Mouse (Mus musculus): Measurements from ENCODE around the gene Ptn. TPM values are rescaled to one million over a fixed set of nuclear protein-coding genes. Genes with fewer than 3 reads are reported as not detected.
A peak's percentile ranks its signal among the peaks of the same experiment; 100 is the strongest.

The Ptn gene
- total and polyA plus RNA-seq, 3 experiments: not detected

DNA sequence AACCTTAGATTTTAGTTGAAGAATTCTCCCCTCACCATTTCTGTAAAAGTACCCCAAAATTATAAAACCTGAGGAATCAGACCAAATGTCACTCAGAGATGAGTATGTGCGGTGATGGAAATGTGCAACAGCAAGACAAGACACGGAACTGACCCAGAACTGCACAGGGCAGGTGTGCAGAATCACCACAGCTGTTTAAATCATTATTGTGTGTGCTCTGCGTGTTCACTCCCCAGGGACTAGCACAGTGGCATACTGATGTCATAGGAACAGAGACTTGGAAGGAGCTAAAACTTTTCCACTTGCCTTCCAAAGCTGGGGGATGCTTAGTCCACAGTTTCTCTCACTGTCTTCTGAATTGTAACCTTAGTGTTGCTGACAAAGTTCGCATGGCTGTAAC lies 22.7 kb upstream of the Ptn start:
- in situ Hi-C loops (cut with MboI; ENCODE audit: low pct_ligation_motif_present, low pct_unique_long_range_greater_than_20kb, low sequenced_read_pairs): no loop called here
- H3K9ac ChIP-seq (ENCODE audit: insufficient read depth, low read depth): no peak overlapping the region
- DNase-seq (ENCODE audit: extremely low read depth): peak; percentile 71
- no peaks in the 10 kb centered on the region for H3K9me3 ChIP-seq (replicated peaks; ENCODE audit: low read length)
- H3K36me3 ChIP-seq (replicated peaks in 1 of 2; ENCODE audit: control insufficient read depth in 1 of 2, insufficient read depth in 1 of 2, low read length in 1 of 2): no peaks in the 10 kb centered on the region
- H3K4me2 ChIP-seq (ENCODE audit: insufficient read depth, low read depth, poor library complexity, severe bottlenecking): peak overlapping the region; percentile 30
- no peak overlapping the region for H3K27ac ChIP-seq (ENCODE audit: insufficient read depth, low read depth)
- no peak overlapping the region for H3K4me3 ChIP-seq (replicated peaks in 1 of 3; ENCODE audit: low read depth in 2 of 3, low read length in 2 of 3, poor library complexity in 1 of 3)
- H3K79me2 ChIP-seq (replicated peaks; ENCODE audit: control insufficient read depth, extremely low read depth, insufficient read depth, poor library complexity, severe bottlenecking): no peaks in the 10 kb centered on the region
- TF ChIP-seq MAX (IDR thresholded peaks at IDR 0.05; ENCODE audit: low read length) (no peak), ETS1 (conservative IDR thresholded peaks at IDR 0.05; ENCODE audit: low read depth, low read length) (peak; percentile 62), ZC3H11A (IDR thresholded peaks at IDR 0.05; ENCODE audit: low read depth, low read length) (no peak), RAD21 (IDR thresholded peaks at IDR 0.05; ENCODE audit: low read depth, low read length) (no peak), KAT2A (IDR thresholded peaks at IDR 0.05; ENCODE audit: insufficient replicate concordance, low read length) (no peak), MYC (IDR thresholded peaks at IDR 0.05; ENCODE audit: low read depth, low read length) (0 out of 2 replicates have a peak, but pooled peaks have one; percentile 34), ZMIZ1 (IDR thresholded peaks at IDR 0.05; ENCODE audit: low read depth, low read length) (no peak), EP300 (IDR thresholded peaks at IDR 0.05; ENCODE audit: low read length) (no peak; the same call in 1 of the 2 replicates), SMC3 (IDR thresholded peaks at IDR 0.05; ENCODE audit: low read depth, low read length) (no peak), TCF12 (IDR thresholded peaks at IDR 0.05; ENCODE audit: low read depth, low read length) (peak; percentile 39; the same call in 1 of the 2 replicates), BHLHE40 (IDR thresholded peaks at IDR 0.05; ENCODE audit: low read depth, low read length) (peak; percentile 29; the same call in 1 of the 2 replicates), USF1 (IDR thresholded peaks at IDR 0.05; ENCODE audit: low read depth, low read length) (no peak), GABPA (IDR thresholded peaks at IDR 0.05; ENCODE audit: insufficient replicate concordance, low read depth, low read length) (no peak), TBP (conservative IDR thresholded peaks at IDR 0.05; ENCODE audit: low read depth, low read length) (no peak), JUN (IDR thresholded peaks at IDR 0.05; ENCODE audit: insufficient read depth, low read depth, low read length) (peak; percentile 16; the same call in 1 of the 2 replicates), JUND (conservative IDR thresholded peaks at IDR 0.05; ENCODE audit: low read depth, low read length) (no peak)
- H3K4me1 ChIP-seq (ENCODE audit: control insufficient read depth in 1 of 2, insufficient read depth in 2 of 2): peaks cover 4 to 35% of the 10 kb centered on the region in 2 experiments
- dilution Hi-C loops (cut with MboI; ENCODE audit: extremely low pct_ligation_motif_present, extremely low pct_unique_long_range_greater_than_20kb, low sequenced_read_pairs): no loop called here
- H3K27me3 ChIP-seq (replicated peaks): no peaks in the 10 kb centered on the region

DNA sequence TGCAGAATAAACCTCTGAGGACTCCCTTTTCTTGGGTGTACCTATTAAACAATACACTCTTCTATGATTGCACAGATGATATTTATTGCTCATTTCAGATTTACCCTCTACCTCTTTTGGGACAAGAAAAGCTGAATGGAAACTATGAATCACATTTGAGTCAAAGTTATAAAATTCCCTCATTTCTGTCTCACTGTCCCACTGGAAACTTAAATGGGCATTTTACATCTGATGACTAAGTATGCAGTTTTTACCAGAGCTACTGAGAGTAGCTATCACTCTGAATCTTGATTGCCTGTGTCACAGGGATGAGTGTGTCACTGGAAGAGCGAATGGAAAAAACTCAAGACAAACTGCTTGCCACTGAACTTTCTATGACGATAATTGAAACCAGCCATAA lies 22.2 kb upstream of the Ptn start:
- Histone ChIP-seq H3K27ac (ENCODE audit: insufficient read depth, low read depth) (no peak overlapping the region), H3K4me1 (ENCODE audit: control insufficient read depth in 1 of 2, insufficient read depth in 2 of 2) (peaks cover 3 to 33% of the 10 kb centered on the region in 2 experiments), H3K27me3 (replicated peaks) (no peaks in the 10 kb centered on the region), H3K9ac (ENCODE audit: insufficient read depth, low read depth) (no peak overlapping the region), H3K4me3 (replicated peaks in 1 of 3; ENCODE audit: low read depth in 2 of 3, low read length in 2 of 3, poor library complexity in 1 of 3) (no peak overlapping the region), H3K9me3 (replicated peaks; ENCODE audit: low read length) (no peaks in the 10 kb centered on the region), H3K36me3 (replicated peaks in 1 of 2; ENCODE audit: control insufficient read depth in 1 of 2, insufficient read depth in 1 of 2, low read length in 1 of 2) (no peaks in the 10 kb centered on the region), H3K79me2 (replicated peaks; ENCODE audit: control insufficient read depth, extremely low read depth, insufficient read depth, poor library complexity, severe bottlenecking) (no peaks in the 10 kb centered on the region), H3K4me2 (ENCODE audit: insufficient read depth, low read depth, poor library complexity, severe bottlenecking) (peak overlapping the region; percentile 30; the same call in 1 of the 2 replicates)
- TF ChIP-seq JUN (IDR thresholded peaks at IDR 0.05; ENCODE audit: insufficient read depth, low read depth, low read length) (peak; percentile 60; the same call in 1 of the 2 replicates), JUND (conservative IDR thresholded peaks at IDR 0.05; ENCODE audit: low read depth, low read length) (peak; percentile 84), TBP (conservative IDR thresholded peaks at IDR 0.05; ENCODE audit: low read depth, low read length) (no peak), ZMIZ1 (IDR thresholded peaks at IDR 0.05; ENCODE audit: low read depth, low read length) (no peak), MAZ (IDR thresholded peaks at IDR 0.05; ENCODE audit: low read depth, low read length) (no peak), IRF4 (IDR thresholded peaks at IDR 0.05; ENCODE audit: low read depth, low read length) (peak; percentile 25; the same call in 1 of the 2 replicates), BHLHE40 (IDR thresholded peaks at IDR 0.05; ENCODE audit: low read depth, low read length) (no peak), EP300 (IDR thresholded peaks at IDR 0.05; ENCODE audit: low read length) (peak; percentile 56), POLR2AphosphoS2 (IDR thresholded peaks at IDR 0.05; ENCODE audit: low read depth, low read length) (no peak), CHD2 (IDR thresholded peaks at IDR 0.05; ENCODE audit: low read length) (no peak), RAD21 (IDR thresholded peaks at IDR 0.05; ENCODE audit: low read depth, low read length) (no peak)
- dilution Hi-C loops (cut with MboI; ENCODE audit: extremely low pct_ligation_motif_present, extremely low pct_unique_long_range_greater_than_20kb, low sequenced_read_pairs) (no loop called here), in situ Hi-C loops (cut with MboI; ENCODE audit: low pct_ligation_motif_present, low pct_unique_long_range_greater_than_20kb, low sequenced_read_pairs) (no loop called here)
- DNase-seq (ENCODE audit: extremely low read depth): peak; percentile 48
